Mouse (Mus musculus) cerebellum, adult 2 months (tissue): ENCODE data around the gene Slc7a1.

Experiments used
- CTCF ChIP-seq: fragments of 200-500 bp; IDR thresholded peaks from 2 replicates; pipeline ENCODE4 v1.5.1; 2011; ENCODE audit warnings: low read depth, mild to moderate bottlenecking, control low read depth, low read length, moderate library complexity, borderline replicate concordance; ENCODE audit not compliant: insufficient read depth
- POLR2A ChIP-seq: fragments of 200-500 bp; IDR thresholded peaks from 2 replicates; pipeline ENCODE4 v1.6.1; 2011; ENCODE audit warnings: low read length, control low read depth, borderline replicate concordance; ENCODE audit not compliant: insufficient read depth

- no peak for TF ChIP-seq POLR2A
- TF ChIP-seq CTCF: no peak
These were observed 45.2 kb downstream of the Slc7a1 start for GRCm38 (mm10) chr5:148354536-148354935.
